Mouse (Mus musculus): Measurements from ENCODE around the gene Kcnab1. TPM values are rescaled to one million over a fixed set of nuclear protein-coding genes. Genes with fewer than 3 reads are reported as not detected.

The Kcnab1 gene
- polyA plus RNA-seq, 1 experiment from 2014 or later, result 6.8 TPM

GRCm38 (mm10) chr3:65325254-65325653 is 216.1 kb downstream of the Kcnab1 start:
- Histone ChIP-seq H3K27me3 (no peaks in the 10 kb centered on the region), H3K9me3 (no peaks in the 10 kb centered on the region), H3K4me1 (replicated peaks) (no peaks in the 10 kb centered on the region), H3K9ac (no peak overlapping the region), H3K4me2 (no peak overlapping the region), H3K36me3 (no peaks in the 10 kb centered on the region), H3K4me3 (no peak overlapping the region), H3K27ac (no peak overlapping the region)
- WGBS, result 81% methylated on average over 3 of the region's 3 CpGs
- ATAC-seq (ENCODE audit: low FRiP score), result no peak

- no peak overlapping the region for H3K9ac ChIP-seq
- no peaks in the 10 kb centered on the region for H3K36me3 ChIP-seq
- H3K4me1 ChIP-seq (replicated peaks), result no peaks in the 10 kb centered on the region
- ATAC-seq (ENCODE audit: low FRiP score), result no peak
- no peak overlapping the region for H3K27ac ChIP-seq
- H3K27me3 ChIP-seq, result no peaks in the 10 kb centered on the region
- H3K4me2 ChIP-seq, result no peak overlapping the region
- no peaks in the 10 kb centered on the region for H3K9me3 ChIP-seq
- 60% methylated on average over 4 of the region's 4 CpGs for WGBS
- H3K4me3 ChIP-seq, result no peak overlapping the region
Observed at GRCm38 (mm10) chr3:65328814-65329213, 219.6 kb downstream of the Kcnab1 start.

GRCm38 (mm10) chr3:65337835-65338464 is 228.8 kb downstream of the Kcnab1 start:
- Histone ChIP-seq H3K27ac (no peak overlapping the region), H3K36me3 (no peaks in the 10 kb centered on the region), H3K4me1 (replicated peaks) (no peaks in the 10 kb centered on the region), H3K4me2 (no peak overlapping the region), H3K4me3 (no peak overlapping the region), H3K9me3 (no peaks in the 10 kb centered on the region), H3K27me3 (no peaks in the 10 kb centered on the region), H3K9ac (no peak overlapping the region)
- no peak for ATAC-seq (ENCODE audit: low FRiP score)
- 86% methylated on average over 10 of the region's 10 CpGs for WGBS

DNA sequence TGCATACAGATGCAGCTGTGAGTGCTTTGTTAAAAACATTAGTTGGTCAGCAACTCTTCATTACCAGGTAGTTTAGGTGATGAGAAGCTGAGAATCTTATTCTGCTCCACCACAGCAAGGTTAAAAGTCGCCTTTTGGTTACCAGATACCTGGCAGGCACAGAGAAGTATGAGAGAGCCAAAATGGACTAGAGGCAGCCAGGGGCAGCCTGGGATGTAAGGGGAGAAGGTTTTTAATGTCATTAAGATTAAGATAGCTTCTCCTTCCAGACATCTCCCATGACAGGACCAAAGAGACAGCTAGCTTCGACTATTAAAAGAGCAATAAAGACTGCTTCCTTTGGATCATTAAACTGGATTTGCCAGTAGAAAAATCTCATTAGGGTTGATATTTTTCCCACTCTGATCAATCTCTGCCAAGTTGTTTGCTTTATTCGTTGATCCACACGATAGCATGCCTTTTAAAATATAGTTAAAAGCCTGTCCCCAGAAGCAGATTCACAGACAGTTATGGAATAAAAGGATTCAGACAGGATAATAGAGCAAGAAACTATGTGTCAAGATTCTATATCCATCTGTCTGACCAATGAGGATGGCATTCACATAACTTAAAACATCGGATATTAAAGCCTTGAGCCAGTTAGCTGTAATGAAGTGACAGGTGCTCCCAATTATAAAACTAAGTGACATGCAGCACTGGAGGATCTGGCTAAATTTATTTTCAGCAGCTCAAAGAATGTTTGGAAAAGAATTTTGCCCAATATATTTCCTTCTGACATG is 231.2 kb downstream of the Kcnab1 start:
- H3K9ac ChIP-seq, result no peak overlapping the region
- 78% methylated on average over 5 of the region's 5 CpGs for WGBS
- ATAC-seq (ENCODE audit: low FRiP score), result no peak

GRCm38 (mm10) chr3:65346176-65346575 is 237.0 kb downstream of the Kcnab1 start:
- Histone ChIP-seq H3K4me1 (replicated peaks) (no peaks in the 10 kb centered on the region), H3K27me3 (no peaks in the 10 kb centered on the region), H3K4me3 (no peak overlapping the region), H3K36me3 (no peaks in the 10 kb centered on the region), H3K9ac (no peak overlapping the region), H3K9me3 (no peaks in the 10 kb centered on the region), H3K27ac (no peak overlapping the region), H3K4me2 (no peak overlapping the region)
- 97% methylated on average over 1 of the region's 1 CpGs for WGBS
- ATAC-seq (ENCODE audit: low FRiP score), result no peak

More for the DNA sequence above, 231.2 kb downstream of the Kcnab1 start:
- no peak overlapping the region for H3K4me3 ChIP-seq
- H3K4me2 ChIP-seq, result no peak overlapping the region
- H3K27ac ChIP-seq, result no peak overlapping the region
- H3K9me3 ChIP-seq, result no peaks in the 10 kb centered on the region
- H3K27me3 ChIP-seq, result no peaks in the 10 kb centered on the region
- no peaks in the 10 kb centered on the region for H3K36me3 ChIP-seq
- H3K4me1 ChIP-seq (replicated peaks), result no peaks in the 10 kb centered on the region

DNA sequence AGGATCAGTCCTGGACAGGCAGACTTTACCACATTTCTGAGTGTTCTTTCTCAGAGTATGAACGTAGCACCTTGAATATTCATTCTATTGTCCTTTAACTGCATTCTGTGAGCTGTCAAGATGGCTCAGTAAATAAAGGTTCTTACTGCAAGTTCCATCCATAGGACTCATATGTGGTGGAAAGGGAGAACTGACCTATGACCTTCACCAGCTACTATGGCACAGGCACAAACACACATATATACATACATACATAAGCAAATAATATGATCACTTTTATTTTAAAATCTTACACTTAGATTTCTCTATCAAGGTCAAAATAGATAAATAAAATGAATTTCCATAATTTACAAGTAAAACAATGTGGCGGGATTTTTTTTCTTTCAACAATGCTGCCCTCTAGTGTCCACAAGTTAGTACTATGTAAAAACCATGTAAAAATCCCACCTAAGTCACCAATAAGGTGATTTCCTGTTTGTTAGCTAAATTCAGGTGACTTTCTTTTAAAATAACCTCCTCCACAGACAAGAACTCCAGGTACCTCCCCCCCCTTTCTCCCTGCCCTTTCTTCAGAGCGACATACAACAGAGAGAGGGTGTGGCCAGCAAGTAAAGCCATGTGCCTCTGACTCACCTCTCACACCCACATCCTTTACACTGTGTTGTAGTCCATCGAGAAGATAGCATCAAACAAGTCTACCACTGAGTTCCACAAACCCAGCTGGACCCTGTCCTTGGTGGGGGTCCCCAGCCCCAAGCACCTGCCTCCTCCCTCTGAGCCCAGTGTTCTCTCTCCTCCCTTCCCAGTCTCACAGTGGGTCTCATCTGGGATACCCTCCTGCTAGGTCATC is 243.3 kb downstream of the Kcnab1 start:
- Histone ChIP-seq H3K27ac (no peak overlapping the region), H3K4me3 (no peak overlapping the region), H3K9ac (no peak overlapping the region), H3K4me2 (no peak overlapping the region), H3K36me3 (no peaks in the 10 kb centered on the region), H3K4me1 (replicated peaks) (no peaks in the 10 kb centered on the region), H3K27me3 (no peaks in the 10 kb centered on the region), H3K9me3 (no peaks in the 10 kb centered on the region)
- peak; percentile 55; the same call in 1 of the 2 replicates for ATAC-seq (ENCODE audit: low FRiP score)
- 45% methylated on average over 4 of the region's 4 CpGs for WGBS

GRCm38 (mm10) chr3:65353263-65354037 is 244.3 kb downstream of the Kcnab1 start:
- WGBS, result 71% methylated on average over 10 of the region's 10 CpGs

DNA sequence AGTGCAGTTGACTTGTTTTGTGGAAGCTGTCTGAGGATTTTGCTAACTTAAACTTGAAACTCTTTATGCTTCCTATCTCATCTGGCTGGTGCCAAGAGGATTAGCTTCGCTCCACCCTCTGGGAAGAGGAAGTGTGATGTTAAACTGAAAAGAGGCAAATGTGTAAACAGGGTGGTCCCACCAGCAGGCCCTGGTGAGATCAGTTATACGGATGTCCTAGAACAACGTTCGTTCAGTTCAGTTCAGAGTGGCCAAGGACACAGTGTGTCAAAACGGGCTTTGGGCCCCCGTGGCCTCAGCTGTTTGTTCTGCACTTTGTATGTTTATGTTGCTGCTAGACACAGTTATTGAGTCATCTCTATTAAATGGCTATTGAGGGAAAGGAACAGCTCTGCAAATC is 246.3 kb downstream of the Kcnab1 start:
- H3K27me3 ChIP-seq, result no peaks in the 10 kb centered on the region
- H3K9me3 ChIP-seq, result no peaks in the 10 kb centered on the region
- H3K4me3 ChIP-seq, result no peak overlapping the region
- no peaks in the 10 kb centered on the region for H3K36me3 ChIP-seq
- no peaks in the 10 kb centered on the region for H3K4me1 ChIP-seq (replicated peaks)
- no peak overlapping the region for H3K9ac ChIP-seq
- no peak overlapping the region for H3K27ac ChIP-seq
- H3K4me2 ChIP-seq, result no peak overlapping the region
- WGBS, result 77% methylated on average over 6 of the region's 6 CpGs
- no peak for ATAC-seq (ENCODE audit: low FRiP score)

More at GRCm38 (mm10) chr3:65353263-65354037, 244.3 kb downstream of the Kcnab1 start:
- Histone ChIP-seq H3K4me3 (no peak overlapping the region), H3K27ac (no peak overlapping the region), H3K9me3 (no peaks in the 10 kb centered on the region), H3K4me1 (replicated peaks) (no peaks in the 10 kb centered on the region), H3K27me3 (no peaks in the 10 kb centered on the region), H3K4me2 (no peak overlapping the region), H3K36me3 (no peaks in the 10 kb centered on the region), H3K9ac (no peak overlapping the region)
- no peak for ATAC-seq (ENCODE audit: low FRiP score)

GRCm38 (mm10) chr3:65358275-65358674 is 249.1 kb downstream of the Kcnab1 start:
- WGBS, result 61% methylated on average over 2 of the region's 2 CpGs
- Histone ChIP-seq H3K27me3 (no peaks in the 10 kb centered on the region), H3K4me1 (replicated peaks) (no peaks in the 10 kb centered on the region), H3K9me3 (no peaks in the 10 kb centered on the region), H3K9ac (no peak overlapping the region), H3K36me3 (0 out of 2 replicates have a peak, but pooled peaks cover 2% of the 10 kb centered on the region), H3K4me3 (no peak overlapping the region), H3K4me2 (no peak overlapping the region), H3K27ac (no peak overlapping the region)
- no peak for ATAC-seq (ENCODE audit: low FRiP score)

DNA sequence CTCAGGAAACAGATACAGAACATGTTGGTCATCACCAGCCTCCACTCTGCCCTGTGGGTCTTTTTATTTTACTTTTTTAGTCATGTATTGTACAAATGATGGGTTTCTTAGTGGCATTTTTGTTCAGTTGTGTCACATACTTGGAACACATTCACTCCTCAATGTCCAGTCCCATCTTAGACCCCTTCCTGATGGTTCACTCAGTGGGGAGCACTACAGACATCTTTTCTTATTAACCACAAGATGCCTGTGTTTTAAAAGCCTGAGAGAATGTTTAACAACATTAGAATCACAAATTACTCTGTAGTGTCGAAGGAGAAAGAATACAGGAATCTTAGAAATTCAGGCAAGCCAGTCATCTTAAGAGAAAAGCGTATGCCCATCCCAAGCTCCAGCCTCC is 249.7 kb downstream of the Kcnab1 start:
- no peak overlapping the region for H3K4me2 ChIP-seq
- 0 out of 2 replicates have a peak, but pooled peaks cover 2% of the 10 kb centered on the region for H3K36me3 ChIP-seq
- no peak overlapping the region for H3K27ac ChIP-seq
- no peak for ATAC-seq (ENCODE audit: low FRiP score)
- no peak overlapping the region for H3K4me3 ChIP-seq
- peaks cover 3% of the 10 kb centered on the region for H3K4me1 ChIP-seq (replicated peaks)
- 69% methylated on average over 2 of the region's 2 CpGs for WGBS
- no peaks in the 10 kb centered on the region for H3K9me3 ChIP-seq
- no peaks in the 10 kb centered on the region for H3K27me3 ChIP-seq
- no peak overlapping the region for H3K9ac ChIP-seq

GRCm38 (mm10) chr3:65360163-65360969 is 251.2 kb downstream of the Kcnab1 start:
- no peaks in the 10 kb centered on the region for H3K27me3 ChIP-seq
- no peak overlapping the region for H3K9ac ChIP-seq
- 83% methylated on average over 8 of the region's 8 CpGs for WGBS
- H3K36me3 ChIP-seq, result peaks cover 2% of the 10 kb centered on the region; the same call in 1 of the 2 replicates
- H3K4me3 ChIP-seq, result no peak overlapping the region
- ATAC-seq (ENCODE audit: low FRiP score), result no peak
- H3K9me3 ChIP-seq, result no peaks in the 10 kb centered on the region
- H3K4me2 ChIP-seq, result no peak overlapping the region
- H3K4me1 ChIP-seq (replicated peaks), result peaks cover 3% of the 10 kb centered on the region
- no peak overlapping the region for H3K27ac ChIP-seq

Data from hindbrain, embryonic 13.5 days (tissue).